Mouse (Mus musculus) gastrocnemius, postnatal 36 days (tissue): Measurements from ENCODE around the gene Rtn4rl1. TPM values are rescaled to one million over a fixed set of nuclear protein-coding genes. Genes with fewer than 3 reads are reported as not detected.

Experiments used
- DNase-seq, 2 experiments: peaks; one replicate each; pipeline ENCODE4 v3.0.0; 2022
- intact Hi-C: fragments of 180-260 bp; cut with DNase I; formaldehyde crosslinking; loops from one replicate; pipeline ENCODE4 v1.15.1; 2025
- long read RNA-seq, 2 experiments: library from polyadenylated mRNA; stranded (forward); transcript quantifications; one replicate each; pipeline ENCODE4 v2.0.0; 2021
- total RNA-seq, 2 experiments: library from RNA; stranded (reverse); gene quantifications; 2 replicates each; pipeline ENCODE4 v1.2.3; 2021

The Rtn4rl1 gene
- total RNA-seq, result 1 to 10 TPM; 1.0 TPM
- long read RNA-seq, experiment 1, partial matches to known transcripts, result 0 of 1 reads
- long read RNA-seq, experiment 1, other reads (novel, unspliced or antisense), result 0 of 1 reads
- long read RNA-seq, experiment 2, partial matches to known transcripts, result 0 of 3 reads
- long read RNA-seq, experiment 2, other reads (novel, unspliced or antisense), result 1 of 3 reads

GRCm38 (mm10) chr11:75193256-75194071 is at the start of gene Rtn4rl1:
Gene Rtn4rl1 (plus strand): TSS chr11:75193783.
- intact Hi-C loops, result loop anchor here (1.0 to 2.0 kb wide), 2 partner anchors 37 to 98 kb away; no protein-coding TSS in a partner anchor
- peak; percentile 45 to 48 for DNase-seq

- intact Hi-C loops, result no loop called here
- no peak for DNase-seq
Measured at GRCm38 (mm10) chr11:75145841-75146240, 47.7 kb upstream of the Rtn4rl1 start.

- intact Hi-C loops, result no loop called here
- no peak for DNase-seq
Measured at GRCm38 (mm10) chr11:75147106-75147845, 46.3 kb upstream of the Rtn4rl1 start.

- DNase-seq, result no peak
Measured at GRCm38 (mm10) chr11:75147846-75148168, 45.8 kb upstream of the Rtn4rl1 start.

GRCm38 (mm10) chr11:75148332-75149035 is 45.1 kb upstream of the Rtn4rl1 start:
- intact Hi-C loops, result no loop called here
- no peak for DNase-seq

More at GRCm38 (mm10) chr11:75147846-75148168, 45.8 kb upstream of the Rtn4rl1 start:
- intact Hi-C loops, result no loop called here

- intact Hi-C loops, result no loop called here
- DNase-seq, result no peak
Measured at GRCm38 (mm10) chr11:75150346-75150745, 43.2 kb upstream of the Rtn4rl1 start.

- intact Hi-C loops, result no loop called here
- DNase-seq, result no peak
Measured at GRCm38 (mm10) chr11:75152603-75153557, 40.7 kb upstream of the Rtn4rl1 start.

- no peak for DNase-seq
- intact Hi-C loops, result no loop called here
Measured at GRCm38 (mm10) chr11:75154053-75154585, 39.5 kb upstream of the Rtn4rl1 start.

GRCm38 (mm10) chr11:75155985-75156384 is 37.6 kb upstream of the Rtn4rl1 start:
- intact Hi-C loops, result no loop called here
- DNase-seq, result peak in 1 of 2 experiments; percentile 14

GRCm38 (mm10) chr11:75156416-75156815 is 37.2 kb upstream of the Rtn4rl1 start:
- intact Hi-C loops, result no loop called here
- DNase-seq, result peak in 1 of 2 experiments; percentile 20

GRCm38 (mm10) chr11:75157037-75157436 is 36.5 kb upstream of the Rtn4rl1 start:
- intact Hi-C loops, result no loop called here
- peak in 1 of 2 experiments; percentile 18 for DNase-seq

GRCm38 (mm10) chr11:75157901-75158300 is 35.7 kb upstream of the Rtn4rl1 start:
- intact Hi-C loops, result no loop called here
- no peak for DNase-seq

GRCm38 (mm10) chr11:75158432-75158831 is 35.2 kb upstream of the Rtn4rl1 start:
- peak in 1 of 2 experiments; percentile 18 for DNase-seq

GRCm38 (mm10) chr11:75159564-75159963 is 34.0 kb upstream of the Rtn4rl1 start:
- intact Hi-C loops, result no loop called here
- peak; percentile 62 to 67 for DNase-seq

More at GRCm38 (mm10) chr11:75158432-75158831, 35.2 kb upstream of the Rtn4rl1 start:
- intact Hi-C loops, result no loop called here

- intact Hi-C loops, result no loop called here
- DNase-seq, result no peak
Measured at GRCm38 (mm10) chr11:75160954-75161353, 32.6 kb upstream of the Rtn4rl1 start.

GRCm38 (mm10) chr11:75161417-75162008 is 32.1 kb upstream of the Rtn4rl1 start:
- intact Hi-C loops, result no loop called here
- peak in 1 of 2 experiments; percentile 16 for DNase-seq

- intact Hi-C loops, result no loop called here
- DNase-seq, result no peak
Measured at GRCm38 (mm10) chr11:75162591-75163080, 30.9 kb upstream of the Rtn4rl1 start.

- DNase-seq, result peak in 1 of 2 experiments; percentile 25
- intact Hi-C loops, result no loop called here
Measured at GRCm38 (mm10) chr11:75163379-75163778, 30.2 kb upstream of the Rtn4rl1 start.
